Mouse (Mus musculus): ENCODE measurements around the gene Tuba3b. TPM values are rescaled to one million over a fixed set of nuclear protein-coding genes. Genes with fewer than 3 reads are reported as not detected.

The Tuba3b gene
- total RNA-seq (2021), result not detected
- long read RNA-seq, experiment 1, result 0 reads
- long read RNA-seq, experiment 2, result 0 reads

DNA sequence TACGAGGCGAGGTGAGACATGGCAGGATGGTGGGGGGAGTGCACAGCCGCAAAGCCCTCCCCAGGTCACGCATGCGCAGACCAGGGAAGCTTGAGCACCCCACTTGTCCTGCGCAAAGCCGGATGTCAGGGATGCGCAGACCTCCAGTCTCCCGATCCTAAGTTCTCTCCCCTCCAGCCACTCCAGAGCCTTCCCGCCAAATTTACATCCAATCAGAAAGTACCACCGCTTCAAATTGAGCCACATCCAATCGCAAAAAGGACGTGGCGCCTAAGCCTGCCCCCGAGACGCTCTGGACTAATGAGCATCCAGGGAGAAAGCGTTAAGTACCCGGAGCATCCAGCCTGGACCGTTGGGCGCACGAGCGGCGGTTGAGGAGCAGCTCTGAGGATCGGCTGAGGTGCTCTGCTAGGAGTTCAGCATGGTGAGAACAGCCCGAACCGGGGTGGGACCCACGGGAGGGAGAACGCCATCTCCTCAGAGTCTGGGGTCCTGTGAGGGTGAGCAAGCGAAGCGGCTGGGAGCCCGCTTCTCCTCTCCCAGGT is at the start of gene Tuba3b:
Gene Tuba3b (plus strand): TSS at position 92 of the 545 bp plus-strand sequence.
- DNase-seq (ENCODE audit: low spot score in 2 of 2), result no peak

DNA sequence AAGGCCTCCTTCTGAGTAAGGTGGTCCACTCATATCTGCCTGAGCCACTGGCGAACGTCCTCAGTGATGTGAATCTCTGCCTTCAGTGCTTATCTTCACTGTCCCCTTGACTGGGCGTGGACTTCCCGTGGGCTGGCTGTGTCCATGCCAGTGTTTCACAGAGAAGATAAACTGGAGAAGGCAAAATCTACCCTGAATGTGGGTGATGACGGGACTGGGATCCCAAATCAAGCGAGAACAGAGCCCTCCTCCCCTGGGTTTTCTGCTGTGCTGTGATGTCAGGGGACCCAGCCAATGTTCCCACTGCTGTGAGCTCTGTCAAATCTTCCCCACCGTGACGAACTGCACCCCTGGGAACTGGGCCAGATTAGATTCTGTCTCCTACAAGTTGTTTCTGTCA is 48.3 kb upstream of the Tuba3b start:
- DNase-seq (ENCODE audit: low spot score in 2 of 2), result no peak

DNA sequence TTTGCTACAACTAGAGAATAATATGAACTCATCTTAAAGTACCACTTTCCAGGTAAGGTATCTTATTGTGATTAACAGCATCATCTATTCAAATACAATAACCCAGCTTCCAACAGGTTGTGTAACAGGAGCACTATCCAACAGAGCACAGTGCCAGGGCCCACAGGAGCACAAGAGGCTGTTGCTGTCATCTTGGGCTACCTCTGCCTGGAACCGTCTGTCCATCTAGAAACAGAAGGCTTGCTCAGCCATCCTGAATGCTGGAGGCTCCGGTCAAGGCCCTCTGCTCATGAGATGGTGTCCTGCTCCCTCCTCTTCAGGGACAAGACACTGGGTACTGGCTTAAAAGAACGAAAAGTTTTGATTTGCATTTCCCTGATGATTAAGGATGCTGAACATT is 47.7 kb upstream of the Tuba3b start:
- no peak for DNase-seq (ENCODE audit: low spot score in 2 of 2)

DNA sequence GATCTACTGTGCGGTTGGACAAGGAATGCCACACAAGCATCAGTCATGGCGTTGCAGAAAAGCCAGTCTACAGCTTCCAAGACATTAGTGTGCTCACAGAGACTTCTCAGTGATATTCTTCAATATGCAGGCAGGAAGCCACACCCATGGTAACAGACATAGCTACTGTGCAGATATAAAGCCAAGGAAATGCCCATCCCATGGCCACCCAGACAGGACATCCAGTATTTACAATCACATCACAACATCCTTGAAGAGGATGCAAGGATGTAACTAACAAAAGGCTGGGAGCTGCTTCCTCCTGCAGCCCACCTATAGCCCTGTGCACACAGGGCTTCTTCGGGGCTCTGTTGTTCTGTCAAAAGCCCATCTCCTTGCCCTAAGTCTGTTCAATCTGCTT is 46.9 kb upstream of the Tuba3b start:
- no peak for DNase-seq (ENCODE audit: low spot score in 2 of 2)

DNA sequence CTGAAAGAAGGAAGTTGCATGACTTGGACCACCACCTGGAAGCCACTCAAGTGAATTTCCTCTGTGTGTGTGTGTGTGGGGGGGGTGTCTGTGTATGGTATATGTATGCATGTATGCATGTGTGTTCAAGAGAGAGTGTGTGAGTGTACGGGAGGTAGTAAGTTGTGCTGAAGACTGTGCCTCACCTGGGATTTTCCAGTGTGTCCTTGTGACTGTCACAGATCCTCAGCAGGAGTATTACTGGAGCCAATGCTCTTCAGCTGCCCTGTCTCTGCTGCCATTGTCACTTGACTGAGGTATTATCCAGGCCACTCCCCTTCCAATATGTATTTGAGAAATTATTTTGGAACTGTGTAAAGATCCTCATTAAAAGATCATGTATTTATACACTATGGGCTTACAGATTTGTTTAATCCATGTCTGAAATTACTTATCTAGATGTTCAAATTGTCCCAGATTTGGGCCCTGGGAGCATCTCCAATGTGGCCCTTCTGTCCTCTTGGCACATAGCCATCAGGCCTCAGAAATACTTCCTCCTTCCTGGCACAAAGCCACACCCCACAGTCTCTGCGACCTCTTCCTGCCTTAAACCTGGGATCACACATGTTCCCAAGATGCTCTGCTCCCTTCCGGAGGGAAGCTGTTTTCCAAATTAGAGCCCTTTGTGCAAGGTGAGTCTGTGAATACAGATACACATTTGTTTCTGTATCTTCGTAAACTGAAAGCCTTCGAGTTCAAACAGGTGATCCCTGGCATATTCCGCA is 42.1 kb upstream of the Tuba3b start:
- DNase-seq (ENCODE audit: low spot score in 2 of 2), result no peak

DNA sequence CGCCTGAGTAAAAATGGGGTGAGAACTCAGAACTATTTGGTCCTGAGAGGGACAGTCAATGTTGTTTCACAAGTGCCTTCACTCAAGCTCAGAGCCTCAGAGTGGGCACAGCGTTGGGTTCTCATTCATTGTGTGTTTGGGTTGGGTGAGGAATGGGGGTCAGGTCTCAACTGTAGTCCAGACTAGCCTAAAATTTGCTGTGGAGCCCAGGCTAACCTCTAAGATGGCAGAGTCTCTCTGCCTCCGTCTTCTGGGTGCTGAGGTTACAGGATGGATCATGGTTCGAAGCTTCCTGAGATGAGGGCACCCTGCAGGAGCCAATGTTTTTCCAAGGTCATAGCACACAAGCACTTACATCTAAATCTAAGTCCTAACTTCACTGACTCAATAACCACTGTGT is 38.8 kb upstream of the Tuba3b start:
- no peak for DNase-seq (ENCODE audit: low spot score in 2 of 2)

DNA sequence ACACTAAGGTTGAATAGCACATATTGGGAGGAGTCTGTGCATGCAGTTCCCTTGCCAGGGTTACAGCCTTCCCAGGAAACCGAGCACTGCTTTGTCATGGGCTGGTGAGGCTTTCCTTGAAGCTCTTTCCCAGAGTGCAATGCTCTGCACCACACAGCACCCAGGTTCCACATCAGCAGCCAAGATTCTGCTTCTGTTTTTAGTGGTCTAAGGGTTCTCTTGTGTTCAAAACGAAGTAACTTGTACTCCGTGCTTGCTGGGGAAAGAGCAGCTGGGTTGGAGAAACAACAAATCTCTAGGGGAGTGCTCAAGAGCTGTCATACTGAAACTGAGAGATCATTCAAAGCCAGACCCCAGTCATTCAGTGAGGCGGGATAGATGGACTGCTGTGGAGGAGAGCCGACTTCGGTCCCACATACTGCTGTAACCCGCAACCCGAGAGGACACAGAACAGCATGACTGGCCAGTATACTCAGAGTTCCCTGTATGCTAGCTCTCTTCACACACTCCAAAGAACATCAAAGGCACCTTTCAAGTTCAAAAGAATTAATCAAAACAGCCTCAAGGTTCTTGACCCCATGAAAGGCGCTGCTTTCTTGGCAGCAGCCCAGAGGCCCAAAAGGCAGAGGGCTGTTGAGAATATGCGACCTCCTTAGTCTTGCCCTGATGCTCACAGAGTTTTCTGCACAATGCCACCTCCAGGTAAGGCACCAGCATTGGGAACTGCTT is 36.9 kb upstream of the Tuba3b start:
- no peak for DNase-seq (ENCODE audit: low spot score in 2 of 2)

DNA sequence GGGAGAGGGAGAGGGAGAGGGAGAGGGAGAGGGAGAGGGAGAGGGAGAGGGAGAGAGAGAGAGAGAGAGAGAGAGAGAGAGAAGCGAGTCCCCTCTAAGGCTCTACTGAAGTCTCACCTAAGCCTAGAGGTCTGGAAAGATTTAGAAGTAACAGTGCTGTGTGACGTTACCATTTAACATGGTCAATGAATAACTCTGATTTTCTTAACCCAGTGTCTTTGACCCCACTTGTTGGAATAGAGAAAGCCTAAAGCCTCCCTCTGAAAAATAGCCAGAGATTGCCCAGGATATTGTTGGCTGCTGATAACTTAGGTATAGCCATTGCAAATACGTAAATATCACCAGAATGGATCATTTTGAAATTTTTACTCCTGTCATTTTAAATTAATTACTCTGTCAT is 35.8 kb upstream of the Tuba3b start:
- DNase-seq (ENCODE audit: low spot score in 2 of 2), result no peak

DNA sequence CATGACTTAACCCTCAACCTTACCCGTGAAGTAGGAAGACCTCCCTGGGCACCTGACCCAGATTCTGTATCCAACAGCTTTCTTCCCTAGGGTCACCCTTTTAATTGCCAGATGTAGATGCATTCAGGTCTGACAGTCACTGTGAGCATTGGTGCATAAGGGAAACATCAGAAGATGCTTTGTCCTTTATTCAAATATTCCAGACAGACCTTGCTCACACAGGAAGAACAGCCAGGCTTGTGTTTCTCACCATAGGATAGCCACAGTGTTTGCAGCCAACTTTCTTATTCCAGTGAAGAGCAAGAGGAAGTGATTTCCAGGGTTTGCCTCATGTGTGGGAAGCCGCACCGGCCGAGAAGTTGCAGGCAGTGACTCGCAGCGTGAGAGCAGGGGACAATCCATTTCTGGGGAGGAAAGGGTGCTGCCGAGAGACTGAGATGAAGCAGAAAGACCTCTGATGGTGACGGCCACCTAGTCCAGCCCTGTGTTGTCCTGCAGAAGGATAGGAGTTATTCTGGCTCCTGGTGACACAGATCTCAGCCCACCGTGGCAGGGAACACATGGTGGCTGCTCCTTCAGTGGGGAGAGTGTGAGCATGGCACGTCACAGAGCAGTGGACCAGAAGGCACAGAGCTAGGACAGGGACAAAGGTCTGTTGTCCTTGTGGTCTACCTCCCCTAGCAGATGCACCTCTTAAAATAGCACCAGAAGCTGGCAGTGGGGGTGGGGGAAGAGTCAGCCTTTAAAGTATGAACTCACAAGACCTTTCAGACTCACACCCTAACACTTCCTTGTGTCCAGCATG is 34.0 kb upstream of the Tuba3b start:
- DNase-seq (ENCODE audit: low spot score in 2 of 2), result no peak

DNA sequence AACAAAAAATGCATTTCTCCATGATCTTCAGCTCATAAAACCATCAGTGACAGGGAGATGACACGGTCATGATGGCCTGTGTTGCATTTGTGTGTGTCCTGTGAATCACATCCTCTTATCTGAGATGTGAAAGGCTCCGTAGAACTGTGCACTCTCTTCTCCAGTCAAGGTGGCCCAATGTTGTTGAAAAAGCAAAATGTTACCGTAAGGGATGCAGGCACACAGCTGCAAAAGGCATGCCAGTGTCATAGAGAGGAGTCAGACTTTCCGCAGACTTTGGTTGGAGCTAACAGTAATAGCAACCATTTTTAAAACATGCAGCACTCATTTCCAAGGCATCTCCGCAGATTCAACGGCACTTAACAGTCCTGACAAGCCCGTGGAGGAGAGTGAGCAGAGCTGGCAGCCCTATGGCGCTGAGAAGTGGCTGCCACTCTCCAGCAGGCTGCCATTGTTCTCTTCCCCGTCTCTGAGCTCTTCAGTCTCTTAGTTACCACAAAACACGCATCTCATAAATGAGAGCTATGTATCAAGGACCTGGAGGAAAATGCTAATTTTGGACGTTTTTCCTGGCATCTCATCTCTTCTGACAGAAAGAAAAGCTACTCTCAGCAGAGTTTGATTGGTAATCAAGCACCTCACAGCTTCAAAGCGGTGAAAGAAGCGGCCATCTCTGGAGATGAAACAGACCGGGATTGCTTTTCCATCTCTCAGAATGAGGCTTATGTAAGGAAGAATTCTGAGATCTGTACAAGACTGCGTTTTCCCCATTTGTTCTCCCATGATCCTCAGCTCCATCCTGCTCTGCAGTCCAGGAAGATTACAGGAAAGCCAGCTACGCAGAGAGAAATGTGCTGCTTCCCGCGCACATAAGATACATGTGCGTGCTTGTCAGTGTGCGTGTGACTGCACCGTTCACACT is 30.2 kb upstream of the Tuba3b start:
- DNase-seq (ENCODE audit: low spot score in 2 of 2), result no peak

DNA sequence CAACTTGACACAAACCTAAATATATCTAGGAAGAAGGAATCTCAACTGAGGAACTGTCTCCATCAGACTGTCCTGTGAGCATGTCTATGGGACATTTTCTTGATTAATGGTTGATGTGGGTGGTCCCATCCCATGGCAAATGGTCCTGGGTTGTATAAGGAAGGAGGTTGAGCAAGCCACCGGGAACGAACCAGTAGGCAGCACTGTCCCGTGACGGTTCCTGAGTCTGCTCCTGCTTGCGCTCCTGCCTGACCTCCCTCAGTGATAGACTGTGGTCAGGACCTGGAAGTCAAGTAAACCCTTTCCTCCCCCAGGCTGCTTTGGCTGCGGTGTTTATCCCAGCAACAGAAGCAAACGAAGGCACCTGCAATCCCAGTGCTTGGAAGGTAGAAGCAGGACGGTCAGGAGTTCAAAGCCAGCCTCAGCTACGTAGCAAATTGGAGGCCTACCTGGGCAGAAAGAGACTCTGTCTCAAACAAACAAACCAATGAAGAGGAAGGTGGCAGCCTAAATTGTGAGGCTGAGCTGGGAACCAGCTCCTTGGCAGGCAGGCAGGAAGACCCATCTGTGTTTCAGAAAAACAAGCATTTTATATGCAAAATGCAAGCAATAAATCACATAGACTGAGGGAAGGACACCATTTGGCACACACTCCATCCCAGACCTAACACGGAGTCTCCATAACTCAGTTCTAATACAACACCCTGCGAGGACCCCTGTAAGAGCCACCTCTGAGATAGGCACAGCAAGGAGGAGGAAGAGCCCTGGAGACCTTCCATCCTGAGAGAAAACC is 24.9 kb upstream of the Tuba3b start:
- DNase-seq (ENCODE audit: low spot score in 2 of 2), result no peak

DNA sequence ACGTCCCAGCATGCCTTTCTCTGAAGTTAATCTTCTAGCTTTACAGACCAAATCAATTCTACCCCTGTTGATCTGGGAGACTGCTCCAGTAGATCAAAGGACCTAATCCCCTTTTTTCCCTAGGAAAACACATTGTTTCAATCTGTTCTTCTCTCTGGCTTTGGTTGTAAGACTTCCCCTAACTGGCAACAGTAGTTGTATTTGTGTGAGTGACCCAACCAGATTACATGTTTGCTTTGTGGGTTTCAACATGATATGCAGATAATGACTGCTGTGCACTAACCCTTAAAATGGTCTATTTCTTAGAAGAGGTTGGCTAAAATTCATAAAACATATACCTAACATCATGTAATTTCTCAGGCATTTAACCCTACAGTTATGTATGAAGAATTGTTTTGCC is 24.0 kb upstream of the Tuba3b start:
- DNase-seq (ENCODE audit: low spot score in 2 of 2), result no peak

DNA sequence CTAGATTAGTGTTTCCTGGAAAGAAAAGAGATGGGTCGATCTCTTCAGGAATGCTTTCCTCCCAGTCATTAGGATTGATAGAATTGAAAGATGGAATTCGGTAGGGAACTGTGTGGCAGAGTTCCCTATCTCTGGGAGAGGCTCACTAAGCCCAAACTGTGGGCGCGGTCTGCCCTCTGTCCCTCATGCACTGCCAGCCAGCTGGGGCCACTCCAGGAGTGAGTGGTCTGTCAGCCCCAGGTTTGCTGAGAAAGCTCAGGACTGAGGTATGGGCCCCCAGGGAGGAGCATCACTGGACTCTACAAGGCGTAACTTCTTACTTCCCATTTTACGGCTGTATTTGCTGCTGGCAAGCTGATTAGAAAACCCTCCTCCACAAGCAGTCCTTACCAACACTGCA is 23.5 kb upstream of the Tuba3b start:
- DNase-seq (ENCODE audit: low spot score in 2 of 2), result no peak

DNA sequence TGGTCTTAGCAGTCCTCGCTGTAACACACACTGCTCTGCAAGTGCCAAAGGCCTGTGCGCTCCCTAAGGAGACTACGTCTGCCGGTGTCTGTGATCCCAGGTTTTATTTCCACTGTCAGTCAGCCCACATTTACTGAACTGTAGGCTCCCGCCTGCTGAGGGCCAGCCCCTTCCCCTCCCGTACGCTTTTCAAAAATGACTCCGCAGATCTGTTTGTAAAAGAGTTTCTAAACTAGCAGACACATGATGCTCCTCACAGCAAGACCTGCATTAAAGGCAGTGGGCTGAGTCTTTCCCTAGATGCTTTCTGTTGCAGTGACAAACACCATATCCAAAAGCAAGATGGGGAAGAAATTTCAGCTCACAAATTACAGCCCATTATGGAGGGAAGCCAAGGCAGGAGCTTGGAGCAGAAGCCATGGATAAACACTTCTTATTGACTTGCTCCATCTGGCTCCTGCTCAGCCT is 23.0 kb upstream of the Tuba3b start:
- DNase-seq (ENCODE audit: low spot score in 2 of 2), result no peak

DNA sequence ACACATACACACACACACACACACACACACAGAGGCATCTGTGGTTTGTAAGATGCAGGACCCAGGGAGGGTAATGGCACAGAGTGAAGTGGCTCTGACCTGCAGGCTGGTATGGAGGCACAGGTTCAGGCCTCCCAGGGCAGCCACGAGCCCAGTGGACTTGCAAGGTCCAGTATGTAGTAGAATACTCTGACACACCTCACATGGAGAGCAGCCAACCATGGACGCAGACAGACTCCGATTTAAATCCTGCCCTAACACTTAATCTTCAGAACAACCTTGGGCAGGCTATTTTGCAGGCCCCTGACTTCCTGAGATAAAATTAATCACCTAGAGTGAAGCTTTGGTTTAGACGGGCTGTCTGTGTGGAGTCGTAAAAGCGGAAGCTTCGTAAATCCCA is 21.6 kb upstream of the Tuba3b start:
- no peak for DNase-seq (ENCODE audit: low spot score in 2 of 2)

DNA sequence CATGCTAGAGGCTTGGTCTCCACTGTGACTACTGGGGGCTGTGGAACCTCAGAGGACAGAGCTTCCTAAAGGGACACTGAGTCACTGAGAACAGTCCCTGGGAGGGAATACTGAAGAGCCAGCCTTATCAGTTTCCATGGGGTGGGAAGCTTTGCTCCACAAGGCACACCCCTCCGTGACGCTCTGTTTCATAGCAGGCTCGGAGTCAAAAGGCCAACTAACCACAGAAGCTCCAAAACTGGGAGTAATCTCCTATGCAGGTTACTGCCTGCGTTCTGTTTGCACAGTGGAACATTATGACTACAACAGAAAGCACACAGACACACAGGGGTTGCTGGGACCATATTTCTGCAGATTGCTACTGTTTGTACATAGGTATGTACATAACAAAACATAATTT is 19.7 kb upstream of the Tuba3b start:
- DNase-seq (ENCODE audit: low spot score in 2 of 2), result no peak

DNA sequence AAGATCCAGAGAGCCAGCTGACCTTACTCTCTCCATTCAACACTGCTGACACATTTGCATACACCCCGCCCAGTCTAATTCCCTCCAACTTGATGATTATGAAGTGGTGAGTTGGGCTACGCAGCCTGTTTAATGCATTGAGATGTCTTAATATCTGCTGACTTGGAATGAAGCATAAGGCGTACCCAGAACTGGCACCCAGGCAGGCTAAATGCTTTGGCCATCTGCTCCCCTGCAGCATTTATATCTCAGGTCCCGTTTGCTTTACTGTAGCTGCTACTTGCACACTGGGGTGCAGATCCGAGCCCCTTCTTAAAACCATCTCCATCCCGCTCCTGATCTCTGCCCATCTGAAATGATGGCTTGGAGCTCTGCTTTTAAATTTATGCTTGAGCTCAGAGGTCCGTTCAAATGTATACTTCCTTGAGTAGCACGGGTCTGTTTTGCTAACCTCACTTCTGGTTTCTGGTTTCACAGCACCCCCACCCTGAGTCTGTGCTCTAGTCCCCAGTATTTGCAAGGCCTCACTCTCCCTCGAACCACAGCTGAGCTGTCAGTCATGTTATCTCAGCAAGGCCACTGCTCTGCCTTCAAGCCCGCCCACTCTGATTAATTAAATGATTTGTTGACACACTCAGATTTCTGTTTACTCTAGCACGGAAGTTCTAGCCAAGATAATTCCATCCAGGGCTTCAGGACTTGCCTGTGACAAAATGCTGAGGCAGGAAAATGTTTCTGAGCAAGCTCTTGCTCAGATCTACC is 16.6 kb upstream of the Tuba3b start:
- no peak for DNase-seq (ENCODE audit: low spot score in 2 of 2)

DNA sequence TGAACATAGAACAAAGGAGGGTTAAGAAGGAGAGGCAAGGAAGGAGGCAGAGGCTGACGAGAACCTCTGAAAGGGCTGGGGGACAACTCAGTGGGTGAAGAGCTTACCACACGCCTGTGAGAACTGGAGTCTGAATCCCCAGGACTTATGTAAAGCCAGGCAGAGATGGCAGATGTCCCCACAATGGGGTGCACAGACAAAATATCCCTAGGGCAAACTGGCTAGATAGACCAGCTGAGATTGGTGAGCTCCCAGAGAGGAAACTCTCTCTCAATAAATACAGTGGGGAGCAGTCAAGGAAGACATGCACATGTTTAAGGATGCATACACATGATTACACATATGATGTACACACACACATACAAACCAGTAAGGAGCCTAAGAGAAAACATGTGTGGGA is 11.4 kb upstream of the Tuba3b start:
- DNase-seq (ENCODE audit: low spot score in 2 of 2), result no peak

DNA sequence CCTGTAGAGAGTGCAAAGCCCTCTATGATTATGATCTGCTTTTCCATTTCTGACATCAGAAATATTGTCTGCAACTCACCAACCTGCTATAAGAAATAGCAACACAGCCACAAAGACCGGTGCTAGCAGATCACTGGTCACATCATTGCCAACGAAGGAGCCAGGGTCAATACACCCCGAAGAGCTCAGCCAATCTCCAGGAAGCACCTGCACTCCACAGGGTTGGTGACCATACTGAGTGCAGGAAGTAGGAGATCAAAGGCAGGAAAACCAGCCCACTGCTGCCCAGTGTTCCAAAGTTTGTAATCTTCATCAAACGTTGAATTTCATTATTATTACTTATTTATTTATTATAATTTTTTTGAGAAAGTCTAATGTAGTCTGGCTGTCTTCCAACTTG is 10.9 kb upstream of the Tuba3b start:
- DNase-seq (ENCODE audit: low spot score in 2 of 2), result no peak

Measured in adrenal gland, adult 18-20 months (tissue).